Mouse (Mus musculus) forebrain, embryonic 11.5 days (tissue): ENCODE data around the gene Cacna1i. TPM values are rescaled to one million over a fixed set of nuclear protein-coding genes. Genes with fewer than 3 reads are reported as not detected.

Experiments used
- ATAC-seq: fragments of 200-750 bp; cut with Nextera tagmentation; replicated peaks from 2 replicates; pipeline ENCODE4 v1.8.0; 2017; ENCODE audit warnings: moderate TSS enrichment; ENCODE audit not compliant: low FRiP score
- DNase-seq: peaks from one replicate; pipeline ENCODE4 v3.0.0-alpha.2; 2017; ENCODE audit warnings: low spot score
- H3K27ac ChIP-seq: fragments of 300-500 bp; sonication (generic); 2 replicates; pipeline ENCODE4 v1.5.1; 2014; ENCODE audit warnings: low read depth, low read length
- H3K27me3 ChIP-seq: fragments of 300-500 bp; sonication (generic); 2 replicates; pipeline ENCODE4 v1.6.1; 2014; ENCODE audit warnings: mild to moderate bottlenecking, low read length, mixed read lengths; ENCODE audit not compliant: control insufficient read depth, insufficient read depth
- H3K36me3 ChIP-seq: fragments of 300-500 bp; sonication (generic); 2 replicates; pipeline ENCODE4 v1.6.1; 2014; ENCODE audit warnings: mild to moderate bottlenecking, low read length, moderate library complexity, mixed read lengths; ENCODE audit not compliant: control insufficient read depth, insufficient read depth
- H3K4me1 ChIP-seq: fragments of 300-500 bp; sonication (generic); replicated peaks from 2 replicates; pipeline ENCODE4 v1.6.1; 2014; ENCODE audit warnings: low read length, mixed read lengths; ENCODE audit not compliant: control insufficient read depth, insufficient read depth
- H3K4me2 ChIP-seq: fragments of 300-500 bp; sonication (generic); 2 replicates; pipeline ENCODE4 v1.6.1; 2014; ENCODE audit warnings: low read depth, mild to moderate bottlenecking, low read length, moderate library complexity, mixed read lengths; ENCODE audit not compliant: severe bottlenecking
- H3K4me3 ChIP-seq: fragments of 300-500 bp; sonication (generic); 2 replicates; pipeline ENCODE4 v1.5.1; 2014; ENCODE audit warnings: low read depth, low read length
- H3K9ac ChIP-seq: fragments of 300-500 bp; sonication (generic); 2 replicates; pipeline ENCODE4 v1.6.1; 2014; ENCODE audit warnings: low read length
- H3K9me3 ChIP-seq: fragments of 300-500 bp; sonication (generic); 2 replicates; pipeline ENCODE4 v1.6.1; 2016; ENCODE audit warnings: low read length, mixed read lengths; ENCODE audit not compliant: control insufficient read depth
- WGBS: fragments of 180-500 bp; shearing (Covaris S2); extraction: QIAGEN DNeasy Blood & Tissue Kit; methylation state at CpG from one replicate; pipeline ENCODE4 v1.1.7; 2014; 5-methylcytosine and 5-hydroxymethylcytosine counted together
- polyA plus RNA-seq: library from polyadenylated mRNA; unstranded; fragments of >200 nt; fragmentation: Nextera tagmentation; extraction: Ambion mirVana; gene quantifications from 2 replicates; pipeline ENCODE4 v1.2.1, GENCODE M21; 2014

Gene Cacna1i
- polyA plus RNA-seq, 1 experiment from 2014 or later: 0.12 TPM

DNA sequence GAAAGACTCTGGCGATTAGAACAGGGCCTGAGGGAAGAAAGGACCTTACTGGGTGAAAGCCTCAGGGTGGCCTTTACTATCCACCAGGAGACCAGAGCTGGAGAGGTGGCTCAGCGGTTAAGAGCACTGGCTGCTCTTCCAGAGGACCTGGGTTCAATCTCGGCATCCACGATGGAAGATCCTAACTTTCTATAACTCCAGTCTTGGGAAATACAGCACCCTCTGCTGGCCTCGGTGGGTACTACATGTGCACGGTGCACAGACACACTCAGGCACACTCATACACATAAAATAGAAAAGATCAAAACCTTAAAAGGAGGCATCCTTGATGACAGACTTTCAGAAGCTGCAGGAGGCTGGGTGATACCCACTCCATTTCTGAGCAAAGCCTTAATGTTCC, 6.4 kb upstream of the Cacna1i start:
- Histone ChIP-seq H3K4me3 (no peak overlapping the region), H3K9me3 (no peaks in the 10 kb centered on the region), H3K27ac (no peak overlapping the region), H3K27me3 (peaks cover 7% of the 10 kb centered on the region), H3K4me1 (0 out of 2 replicates have a peak, but pooled peaks cover 2% of the 10 kb centered on the region), H3K9ac (no peak overlapping the region), H3K4me2 (no peak overlapping the region), H3K36me3 (no peaks in the 10 kb centered on the region)
- DNase-seq: peak; percentile 85
- no peak for ATAC-seq
- WGBS: 20% methylated on average over 6 of the region's 6 CpGs

DNA sequence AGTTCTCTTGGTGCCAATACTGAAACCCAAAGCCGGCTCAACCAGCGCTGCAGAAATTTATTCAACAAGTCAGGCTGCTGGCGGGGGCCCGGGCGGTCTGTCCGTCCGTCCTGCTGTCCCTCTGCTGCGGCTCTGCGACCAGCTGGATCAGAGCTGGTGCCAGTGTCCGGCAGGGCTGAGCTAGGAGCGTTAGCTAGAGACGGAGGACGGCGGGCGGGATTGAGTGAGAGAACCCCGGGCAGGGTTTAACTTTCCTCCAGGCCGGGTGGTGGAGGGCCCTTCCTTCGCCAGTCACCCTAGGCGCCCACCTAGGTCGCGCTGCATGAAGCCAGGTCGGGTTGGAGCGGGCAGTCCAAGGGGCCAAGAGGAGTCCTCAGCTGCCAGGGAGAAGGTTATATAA, 998 bp downstream of the Cacna1i start:
- H3K9ac ChIP-seq: no peak overlapping the region
- H3K27me3 ChIP-seq: peaks cover 48% of the 10 kb centered on the region
- WGBS: under 1% methylated on average over 23 of the region's 23 CpGs
- peak overlapping the region; percentile 88 for H3K4me2 ChIP-seq
- ATAC-seq: no peak
- peaks cover 11% of the 10 kb centered on the region for H3K4me1 ChIP-seq
- no peaks in the 10 kb centered on the region for H3K9me3 ChIP-seq
- H3K36me3 ChIP-seq: no peaks in the 10 kb centered on the region
- no peak overlapping the region for H3K27ac ChIP-seq
- DNase-seq: peak; percentile 63
- H3K4me3 ChIP-seq: peak overlapping the region; percentile 51

GRCm38 (mm10) chr15:80289436-80289835, 2.4 kb downstream of the Cacna1i start:
- peak; percentile 76 for DNase-seq
- peaks cover 11% of the 10 kb centered on the region for H3K4me1 ChIP-seq
- ATAC-seq: no peak
- no peaks in the 10 kb centered on the region for H3K9me3 ChIP-seq
- H3K27me3 ChIP-seq: peaks cover 48% of the 10 kb centered on the region
- no peaks in the 10 kb centered on the region for H3K36me3 ChIP-seq
- 7% methylated on average over 10 of the region's 10 CpGs for WGBS
- no peak overlapping the region for H3K27ac ChIP-seq
- H3K4me2 ChIP-seq: no peak overlapping the region
- H3K4me3 ChIP-seq: no peak overlapping the region
- no peak overlapping the region for H3K9ac ChIP-seq

- ATAC-seq: no peak
- Histone ChIP-seq H3K9ac (no peak overlapping the region), H3K9me3 (no peaks in the 10 kb centered on the region), H3K4me2 (no peak overlapping the region), H3K36me3 (no peaks in the 10 kb centered on the region), H3K4me3 (no peak overlapping the region), H3K27ac (no peak overlapping the region), H3K4me1 (no peaks in the 10 kb centered on the region), H3K27me3 (no peaks in the 10 kb centered on the region)
- 95% methylated on average over 1 of the region's 1 CpGs for WGBS
- DNase-seq: no peak
These were observed 10.1 kb downstream of the Cacna1i start for GRCm38 (mm10) chr15:80297146-80297545.

GRCm38 (mm10) chr15:80303779-80304178, 16.7 kb downstream of the Cacna1i start:
- no peaks in the 10 kb centered on the region for H3K36me3 ChIP-seq
- H3K9ac ChIP-seq: no peak overlapping the region
- DNase-seq (no peak), ATAC-seq (no peak)
- no peaks in the 10 kb centered on the region for H3K4me1 ChIP-seq
- 78% methylated on average over 14 of the region's 14 CpGs for WGBS
- no peak overlapping the region for H3K4me3 ChIP-seq
- no peak overlapping the region for H3K27ac ChIP-seq
- no peak overlapping the region for H3K4me2 ChIP-seq
- H3K27me3 ChIP-seq: no peaks in the 10 kb centered on the region
- no peaks in the 10 kb centered on the region for H3K9me3 ChIP-seq

DNA sequence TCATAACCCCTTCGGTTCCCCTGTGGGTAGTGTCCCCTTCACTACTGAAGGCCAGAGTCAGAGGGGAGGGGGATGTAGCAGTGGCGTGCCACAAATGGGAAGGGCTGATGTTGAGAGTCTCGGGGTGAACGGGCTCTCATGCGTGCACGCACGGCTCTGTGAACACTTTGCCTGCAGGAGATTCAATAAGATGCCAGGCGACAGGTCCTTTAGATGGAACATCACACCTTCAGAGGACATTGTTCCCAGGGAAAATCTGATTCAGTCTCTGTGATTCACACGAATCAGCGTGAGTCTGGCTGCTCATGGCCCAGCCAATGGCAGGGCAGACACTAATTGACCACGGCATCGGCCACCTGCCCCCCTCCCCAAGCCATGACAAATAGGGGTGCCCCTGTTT, 17.1 kb downstream of the Cacna1i start:
- no peaks in the 10 kb centered on the region for H3K36me3 ChIP-seq
- 77% methylated on average over 12 of the region's 12 CpGs for WGBS
- no peaks in the 10 kb centered on the region for H3K4me1 ChIP-seq
- H3K9ac ChIP-seq: no peak overlapping the region
- H3K27ac ChIP-seq: no peak overlapping the region
- no peak for DNase-seq
- H3K27me3 ChIP-seq: no peaks in the 10 kb centered on the region
- no peak overlapping the region for H3K4me3 ChIP-seq
- no peak overlapping the region for H3K4me2 ChIP-seq
- no peak for ATAC-seq
- H3K9me3 ChIP-seq: no peaks in the 10 kb centered on the region

- Histone ChIP-seq H3K27me3 (no peaks in the 10 kb centered on the region), H3K4me3 (no peak overlapping the region), H3K36me3 (no peaks in the 10 kb centered on the region), H3K9me3 (no peaks in the 10 kb centered on the region), H3K9ac (no peak overlapping the region), H3K4me2 (no peak overlapping the region), H3K27ac (no peak overlapping the region), H3K4me1 (no peaks in the 10 kb centered on the region)
- WGBS: 77% methylated on average over 8 of the region's 8 CpGs
- ATAC-seq (no peak), DNase-seq (no peak)
These were observed 19.1 kb downstream of the Cacna1i start for GRCm38 (mm10) chr15:80306146-80306545.

- no peak overlapping the region for H3K27ac ChIP-seq
- H3K9me3 ChIP-seq: no peaks in the 10 kb centered on the region
- ATAC-seq (peak; percentile 65; the same call in 1 of the 2 replicates), DNase-seq (peak; percentile 69)
- 24% methylated on average over 7 of the region's 7 CpGs for WGBS
- H3K4me3 ChIP-seq: no peak overlapping the region
- H3K9ac ChIP-seq: no peak overlapping the region
- no peaks in the 10 kb centered on the region for H3K27me3 ChIP-seq
- H3K4me2 ChIP-seq: no peak overlapping the region
- H3K4me1 ChIP-seq: peaks cover 5% of the 10 kb centered on the region; the same call in 1 of the 2 replicates
- no peaks in the 10 kb centered on the region for H3K36me3 ChIP-seq
These were observed 27.7 kb downstream of the Cacna1i start for GRCm38 (mm10) chr15:80314731-80315130.

DNA sequence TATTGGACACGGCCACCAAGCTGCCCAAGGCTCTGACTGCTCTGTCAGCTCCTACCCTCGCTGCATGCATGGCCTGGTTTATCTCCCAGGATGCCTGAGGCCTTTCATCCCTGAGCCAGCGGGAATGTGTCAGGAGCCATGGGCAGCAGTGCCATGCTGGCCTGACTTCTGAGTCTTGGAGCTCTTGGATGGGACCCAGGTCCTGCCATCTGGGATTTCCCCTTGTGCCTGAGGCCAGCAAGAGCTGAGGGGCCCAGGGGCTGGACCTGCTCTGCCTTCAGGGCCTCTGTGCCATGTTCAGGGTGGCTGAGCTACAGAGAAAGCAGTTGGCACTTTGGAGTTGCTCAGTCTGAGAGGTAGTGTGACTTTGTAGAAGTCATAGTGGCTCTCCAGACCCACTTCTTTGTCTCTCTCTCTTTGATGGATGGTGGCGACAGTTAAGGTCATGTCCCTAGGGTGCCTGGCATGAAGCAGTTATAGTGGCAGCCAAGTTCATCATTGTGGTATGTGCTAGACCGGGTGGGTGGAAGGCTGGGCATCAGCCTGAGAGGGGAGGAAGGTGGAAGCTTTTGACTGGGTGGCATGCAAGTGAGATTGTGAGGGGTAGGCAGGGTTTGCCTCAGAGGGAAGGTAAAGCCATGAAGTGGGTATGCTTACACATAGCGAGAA, 30.1 kb downstream of the Cacna1i start:
- H3K4me3 ChIP-seq: no peak overlapping the region
- H3K4me2 ChIP-seq: no peak overlapping the region
- H3K4me1 ChIP-seq: peaks cover 5% of the 10 kb centered on the region; the same call in 1 of the 2 replicates
- H3K9ac ChIP-seq: no peak overlapping the region
- H3K27ac ChIP-seq: no peak overlapping the region
- H3K36me3 ChIP-seq: no peaks in the 10 kb centered on the region
- WGBS: 84% methylated on average over 6 of the region's 6 CpGs
- H3K27me3 ChIP-seq: no peaks in the 10 kb centered on the region
- no peak for DNase-seq
- no peak for ATAC-seq
- no peaks in the 10 kb centered on the region for H3K9me3 ChIP-seq
